Mouse (Mus musculus): ENCODE measurements around the gene Nbdy. TPM values are rescaled to one million over a fixed set of nuclear protein-coding genes. Genes with fewer than 3 reads are reported as not detected.

The Nbdy gene
- total RNA-seq (2021) = 10 to 100 TPM; 51.7 to 52.5 TPM
- long read RNA-seq, experiment 1, transcript Nbdy-201 (4 exons, 788 nt) = major isoform, 41 of 52 reads
- long read RNA-seq, experiment 1, transcript Nbdy-202 (3 exons, 775 nt) = minor isoform, 5 of 52 reads
- long read RNA-seq, experiment 1, transcript Nbdy-204 (3 exons, 1,346 nt) = minor isoform, 5 of 52 reads
- long read RNA-seq, experiment 1, partial matches to known transcripts = 0 of 52 reads
- long read RNA-seq, experiment 1, other reads (novel, unspliced or antisense) = 1 of 52 reads
- long read RNA-seq, experiment 2, transcript Nbdy-201 (4 exons, 788 nt) = major isoform, 25 of 38 reads
- long read RNA-seq, experiment 2, transcript Nbdy-204 (3 exons, 1,346 nt) = minor isoform, 7 of 38 reads
- long read RNA-seq, experiment 2, partial matches to known transcripts = 0 of 38 reads
- long read RNA-seq, experiment 2, other reads (novel, unspliced or antisense) = 2 of 38 reads

DNA sequence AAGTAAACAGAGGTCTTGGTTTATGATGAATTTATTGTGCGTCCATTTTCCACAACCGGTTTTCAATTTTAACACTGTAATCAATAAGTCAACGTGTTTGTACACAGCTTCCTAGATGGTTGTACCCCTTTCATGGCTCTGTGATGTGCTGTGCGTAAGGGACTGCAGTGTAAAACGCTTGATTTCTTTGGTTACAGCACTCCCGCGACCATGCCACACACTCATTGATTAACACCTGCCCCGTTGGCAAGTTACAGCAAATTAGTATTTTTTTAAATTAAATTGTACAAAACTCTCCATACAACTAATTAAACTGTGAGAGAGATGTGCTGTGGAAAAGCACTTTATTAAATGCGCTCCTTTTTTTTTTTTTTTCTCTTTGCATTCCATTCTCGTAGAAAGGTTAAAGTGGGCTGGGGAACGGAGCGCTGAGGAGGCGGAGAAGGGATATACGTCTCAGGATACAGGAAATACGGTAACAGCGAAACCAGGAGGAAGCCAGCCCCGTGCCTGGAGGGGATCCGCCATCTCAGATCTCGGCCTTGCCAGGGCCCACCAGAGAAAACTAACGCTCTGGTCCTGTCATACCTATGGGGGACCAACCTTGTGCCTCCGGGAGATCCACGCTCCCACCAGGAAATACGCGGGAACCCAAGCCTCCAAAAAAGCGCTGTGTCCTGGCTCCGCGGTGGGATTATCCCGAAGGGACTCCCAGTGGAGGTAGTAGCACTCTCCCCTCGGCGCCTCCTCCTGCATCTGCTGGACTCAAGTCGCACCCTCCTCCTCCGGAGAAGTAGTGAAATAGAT, at the start of gene Nbdy:
TSS of gene Nbdy (plus strand) at position 481 of the 807 bp plus-strand sequence.
- DNase-seq = peak; percentile 64

DNA sequence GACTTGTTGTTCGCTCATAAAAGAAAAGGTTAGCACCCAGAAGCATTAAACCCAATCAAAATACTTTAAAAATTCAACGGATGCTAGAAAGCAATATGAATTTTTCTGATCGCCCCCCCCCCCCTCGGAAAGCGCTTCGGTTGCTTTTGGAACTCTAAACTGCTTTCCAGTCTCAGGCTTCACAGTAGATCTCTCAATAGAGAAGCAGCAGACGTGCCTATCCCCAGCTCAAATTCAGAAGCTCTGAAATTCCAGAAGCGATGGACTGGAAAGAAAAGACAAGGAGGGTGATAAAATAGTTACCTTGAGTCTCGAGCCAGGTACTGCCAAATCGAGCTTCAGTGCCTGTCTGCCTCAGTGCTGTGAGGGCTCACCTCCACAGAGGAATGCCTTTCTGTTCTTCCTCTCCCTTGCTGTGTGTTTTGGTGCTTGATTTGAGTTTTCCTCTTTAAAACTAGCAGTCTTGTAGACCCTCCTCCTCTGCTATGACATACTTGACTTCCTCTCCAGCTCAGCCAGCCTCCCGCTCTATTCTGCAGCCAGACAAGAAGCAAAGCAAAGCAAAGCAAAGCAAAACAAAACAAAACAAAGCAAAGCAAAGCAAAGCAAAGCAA, 27.5 kb upstream of the Nbdy start, which contains the start of gene Kctd12b:
TSS of gene Kctd12b (minus strand) at position 610 of the 614 bp plus-strand sequence.
- peak; percentile 23 for DNase-seq

DNA sequence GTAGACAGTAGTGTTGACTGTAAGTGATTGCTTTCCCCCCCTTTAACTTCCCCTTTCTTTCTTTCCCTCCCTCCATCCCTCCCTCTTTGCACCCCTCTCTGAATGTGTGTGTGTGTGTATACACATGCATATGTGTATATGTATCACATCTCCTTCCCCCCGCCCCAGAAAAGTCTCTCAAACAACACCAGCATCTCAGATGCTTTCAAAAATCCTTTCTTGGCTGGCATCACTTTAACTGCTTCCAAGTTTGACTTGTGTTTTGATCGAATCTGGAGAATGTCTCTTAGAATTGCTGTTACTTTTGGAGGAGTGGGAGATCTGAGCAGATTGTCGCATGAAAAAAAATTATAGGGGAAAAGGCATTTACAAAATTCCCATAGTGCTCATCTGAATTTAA, 22.9 kb upstream of the Nbdy start:
- DNase-seq = no peak

DNA sequence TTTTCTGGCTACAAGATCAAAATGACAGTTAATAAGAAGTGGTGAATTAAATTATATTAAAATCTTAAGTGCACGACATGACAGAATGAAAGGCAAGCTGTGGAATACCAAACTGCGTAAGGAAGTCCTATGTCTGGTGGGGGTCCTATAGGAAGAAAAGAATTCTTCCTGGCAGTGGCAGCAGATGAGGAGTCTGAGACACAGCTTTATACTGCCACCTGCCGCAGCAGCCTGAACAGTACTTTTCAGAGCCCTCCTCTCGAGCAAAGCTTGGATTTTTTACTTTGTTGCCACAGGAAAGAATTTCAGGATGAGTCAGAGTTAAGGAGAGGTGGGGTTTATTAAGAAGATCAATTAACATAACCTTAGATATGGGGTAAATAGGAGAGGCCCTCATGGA, 15.7 kb upstream of the Nbdy start:
- peak; percentile 22 for DNase-seq

DNA sequence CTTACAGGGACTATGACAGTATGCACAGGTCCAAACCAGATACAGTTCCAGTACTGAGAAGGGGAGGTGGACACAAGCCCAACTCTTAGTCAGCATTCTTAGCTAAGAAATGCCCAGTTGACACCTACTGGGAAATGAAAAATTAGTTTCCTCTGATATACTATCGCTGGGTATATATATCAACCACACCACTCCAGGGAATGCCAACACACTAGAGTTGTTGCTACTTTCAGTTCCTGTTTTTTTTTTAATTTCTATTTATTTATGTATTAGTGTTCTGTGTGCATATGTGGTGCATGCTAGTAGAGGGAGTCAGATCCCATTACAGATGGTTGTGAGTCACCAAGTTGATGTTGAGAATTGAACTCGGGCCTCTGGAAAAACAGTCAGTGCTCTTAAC, 6.7 kb upstream of the Nbdy start:
- no peak for DNase-seq

DNA sequence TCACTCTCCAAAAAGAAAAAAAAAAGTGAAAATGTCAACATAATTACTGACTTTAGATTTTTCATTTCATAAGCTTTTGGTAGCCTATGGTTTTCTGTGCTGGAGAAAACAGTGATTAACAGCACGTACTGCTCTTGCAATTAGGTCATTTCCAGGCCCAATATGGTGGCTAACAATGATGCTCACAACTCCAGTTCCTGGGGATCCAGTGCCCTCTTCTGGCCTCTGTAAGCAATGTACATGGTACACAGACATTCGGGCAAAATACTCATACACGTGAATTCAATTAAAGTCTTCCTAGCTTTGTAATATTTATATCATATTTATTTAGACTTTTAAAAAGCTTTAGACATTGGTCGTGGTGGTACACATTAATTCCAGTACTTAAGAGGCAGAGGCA, 3.8 kb upstream of the Nbdy start:
- peak; percentile 13 for DNase-seq

DNA sequence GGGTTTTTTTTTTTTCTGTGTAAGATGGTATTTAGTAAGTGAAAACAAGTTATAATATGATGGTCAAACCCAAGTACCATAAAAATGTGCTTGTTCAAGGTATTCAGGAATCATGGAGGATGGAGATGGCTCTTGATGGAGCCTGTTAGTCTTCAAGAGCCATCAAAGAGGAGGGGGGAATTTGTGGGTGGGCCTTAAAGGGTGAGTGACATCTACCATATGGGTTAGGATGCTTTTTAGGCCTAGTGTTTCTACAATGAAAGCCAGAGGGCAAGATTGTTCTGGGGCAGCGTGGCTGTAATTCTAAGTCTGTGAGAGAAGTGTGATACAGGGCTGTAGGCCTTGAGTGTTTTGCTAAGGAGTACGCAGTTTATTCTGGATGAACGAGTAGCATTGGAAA, 1.0 kb downstream of the Nbdy start:
- DNase-seq = no peak

DNA sequence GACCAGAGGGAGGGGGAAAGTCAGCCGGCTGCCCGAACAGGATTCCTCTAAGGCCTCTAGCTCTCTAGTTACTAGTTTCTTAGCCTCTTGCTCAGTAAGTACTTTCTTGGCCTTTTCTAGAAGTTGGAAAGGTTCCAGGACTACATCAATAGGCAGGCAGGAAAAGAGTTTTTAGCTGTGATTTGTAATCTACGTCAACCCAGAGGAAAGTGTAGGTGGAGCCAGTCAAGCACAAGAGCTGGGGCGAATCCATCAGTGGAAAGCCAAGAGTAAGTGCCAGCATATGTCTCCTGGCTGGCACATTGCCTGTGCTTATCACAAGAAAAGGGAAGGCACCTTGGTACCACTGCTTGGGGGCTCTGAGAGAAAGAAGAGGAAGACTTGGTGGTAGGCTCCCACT, 12.3 kb downstream of the Nbdy start:
- peak; percentile 2 for DNase-seq

DNA sequence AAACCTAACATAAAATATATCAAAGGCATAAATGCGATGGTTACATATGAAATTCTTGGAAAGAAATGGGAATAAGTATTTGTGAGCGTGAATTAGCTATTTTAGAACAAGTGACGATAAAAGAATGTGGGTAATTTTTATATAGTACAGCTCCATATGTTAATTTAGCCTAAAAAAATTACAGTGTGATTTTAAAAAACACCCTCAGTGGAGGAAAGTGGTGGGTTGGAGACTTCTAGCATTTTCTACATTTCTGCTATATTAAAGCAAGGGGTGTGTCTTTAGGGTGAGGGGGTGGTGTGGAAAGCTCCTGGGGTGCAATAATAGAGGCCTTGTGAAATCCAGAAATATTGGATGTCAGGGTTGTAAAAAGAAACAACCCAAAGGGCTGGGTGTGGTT, 19.1 kb downstream of the Nbdy start:
- no peak for DNase-seq

DNA sequence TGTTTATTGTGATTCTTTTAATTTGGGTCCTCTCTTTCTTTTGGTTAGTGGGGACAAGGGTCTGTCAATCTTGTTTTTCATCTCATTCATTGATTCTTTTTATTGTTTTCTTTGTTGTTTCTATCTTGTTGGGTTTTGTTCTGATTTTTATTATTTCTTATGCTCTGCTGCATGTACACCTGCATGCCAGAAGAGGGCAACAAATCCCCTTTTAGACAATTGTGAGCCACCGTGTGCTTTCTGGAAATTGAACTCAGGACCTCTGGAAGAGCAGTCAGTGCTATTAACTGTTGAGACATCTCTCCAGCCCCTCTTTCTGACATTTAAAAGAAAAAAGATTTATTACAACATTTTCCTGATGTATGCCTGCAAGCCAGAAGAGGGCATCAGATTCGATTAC, 25.8 kb downstream of the Nbdy start:
- no peak for DNase-seq

Other genes with a start within 250 kb of the Nbdy start
- gene Ubqln2, start 225.4 kb upstream of the Nbdy start, total RNA-seq (2021) = 10 to 100 TPM; 42.2 to 43.1 TPM
- not detected for gene Cypt3, start 165.0 kb upstream of the Nbdy start, total RNA-seq (2021)
- gene Kctd12b, start 27.2 kb upstream of the Nbdy start, total RNA-seq (2021) = 10 to 100 TPM; 18.0 to 21.2 TPM
- gene Spin2c, start 108.6 kb downstream of the Nbdy start, total RNA-seq (2021) = 1 to 10 TPM in 1 of 2 experiments, under 1 TPM in 1; 0.81 to 1.1 TPM

Measured in adrenal gland, postnatal 10 days (tissue).